Mouse (Mus musculus): ENCODE measurements around the gene Ercc6l2. TPM values are rescaled to one million over a fixed set of nuclear protein-coding genes. Genes with fewer than 3 reads are reported as not detected.

Ercc6l2 gene
- polyA plus RNA-seq, 1 experiment from 2014 or later: 25.0 TPM

GRCm38 (mm10) chr13:63872585-63873282 lies 57.7 kb downstream of the Ercc6l2 start:
- no peak overlapping the region for H3K4me3 ChIP-seq (ENCODE audit: low read depth, low read length)
- ATAC-seq (ENCODE audit: insufficient read depth, low FRiP score, low TSS enrichment) (no peak), DNase-seq (ENCODE audit: low spot score) (no peak)
- H3K4me1 ChIP-seq (ENCODE audit: control insufficient read depth, insufficient read depth, low read length): no peaks in the 10 kb centered on the region
- 93% methylated on average over 2 of the region's 2 CpGs for WGBS
- no peak overlapping the region for H3K9ac ChIP-seq (ENCODE audit: low read length)
- H3K4me2 ChIP-seq (ENCODE audit: low read depth): no peak overlapping the region
- H3K9me3 ChIP-seq (ENCODE audit: control insufficient read depth, low read length): no peaks in the 10 kb centered on the region
- H3K27me3 ChIP-seq (ENCODE audit: control insufficient read depth, insufficient read depth, low read length): no peaks in the 10 kb centered on the region
- H3K27ac ChIP-seq (ENCODE audit: low read depth, low read length): no peak overlapping the region
- H3K36me3 ChIP-seq (ENCODE audit: control insufficient read depth, insufficient read depth, low read length): no peaks in the 10 kb centered on the region

GRCm38 (mm10) chr13:63877138-63877537 lies 62.1 kb downstream of the Ercc6l2 start:
- H3K4me3 ChIP-seq (ENCODE audit: low read depth, low read length): no peak overlapping the region
- no peak overlapping the region for H3K9ac ChIP-seq (ENCODE audit: low read length)
- no peaks in the 10 kb centered on the region for H3K9me3 ChIP-seq (ENCODE audit: control insufficient read depth, low read length)
- no peak overlapping the region for H3K4me2 ChIP-seq (ENCODE audit: low read depth)
- no peaks in the 10 kb centered on the region for H3K4me1 ChIP-seq (ENCODE audit: control insufficient read depth, insufficient read depth, low read length)
- WGBS: 85% methylated on average over 6 of the region's 6 CpGs
- ATAC-seq (ENCODE audit: insufficient read depth, low FRiP score, low TSS enrichment) (no peak), DNase-seq (ENCODE audit: low spot score) (no peak)
- no peak overlapping the region for H3K27ac ChIP-seq (ENCODE audit: low read depth, low read length)
- no peaks in the 10 kb centered on the region for H3K36me3 ChIP-seq (ENCODE audit: control insufficient read depth, insufficient read depth, low read length)
- no peaks in the 10 kb centered on the region for H3K27me3 ChIP-seq (ENCODE audit: control insufficient read depth, insufficient read depth, low read length)

GRCm38 (mm10) chr13:63879105-63879863 lies 64.2 kb downstream of the Ercc6l2 start:
- Histone ChIP-seq H3K9ac (ENCODE audit: low read length) (no peak overlapping the region), H3K27ac (ENCODE audit: low read depth, low read length) (no peak overlapping the region), H3K4me1 (ENCODE audit: control insufficient read depth, insufficient read depth, low read length) (no peaks in the 10 kb centered on the region), H3K4me2 (ENCODE audit: low read depth) (no peak overlapping the region), H3K4me3 (ENCODE audit: low read depth, low read length) (no peak overlapping the region), H3K27me3 (ENCODE audit: control insufficient read depth, insufficient read depth, low read length) (no peaks in the 10 kb centered on the region), H3K36me3 (ENCODE audit: control insufficient read depth, insufficient read depth, low read length) (no peaks in the 10 kb centered on the region), H3K9me3 (ENCODE audit: control insufficient read depth, low read length) (no peaks in the 10 kb centered on the region)
- ATAC-seq (ENCODE audit: insufficient read depth, low FRiP score, low TSS enrichment) (no peak), DNase-seq (ENCODE audit: low spot score) (no peak)
- WGBS: 84% methylated on average over 1 of the region's 1 CpGs

- Histone ChIP-seq H3K27ac (ENCODE audit: low read depth, low read length) (no peak overlapping the region), H3K36me3 (ENCODE audit: control insufficient read depth, insufficient read depth, low read length) (no peaks in the 10 kb centered on the region), H3K27me3 (ENCODE audit: control insufficient read depth, insufficient read depth, low read length) (no peaks in the 10 kb centered on the region), H3K4me1 (ENCODE audit: control insufficient read depth, insufficient read depth, low read length) (no peaks in the 10 kb centered on the region), H3K9me3 (ENCODE audit: control insufficient read depth, low read length) (no peaks in the 10 kb centered on the region), H3K9ac (ENCODE audit: low read length) (no peak overlapping the region), H3K4me2 (ENCODE audit: low read depth) (no peak overlapping the region), H3K4me3 (ENCODE audit: low read depth, low read length) (no peak overlapping the region)
- WGBS: 79% methylated on average over 4 of the region's 4 CpGs
- no peak for DNase-seq (ENCODE audit: low spot score)
- ATAC-seq (ENCODE audit: insufficient read depth, low FRiP score, low TSS enrichment): no peak
These were observed 64.8 kb downstream of the Ercc6l2 start for GRCm38 (mm10) chr13:63879864-63880141.

- Histone ChIP-seq H3K9ac (ENCODE audit: low read length) (no peak overlapping the region), H3K4me2 (ENCODE audit: low read depth) (no peak overlapping the region), H3K27ac (ENCODE audit: low read depth, low read length) (no peak overlapping the region), H3K4me3 (ENCODE audit: low read depth, low read length) (no peak overlapping the region), H3K9me3 (ENCODE audit: control insufficient read depth, low read length) (no peaks in the 10 kb centered on the region), H3K4me1 (ENCODE audit: control insufficient read depth, insufficient read depth, low read length) (no peaks in the 10 kb centered on the region), H3K36me3 (ENCODE audit: control insufficient read depth, insufficient read depth, low read length) (no peaks in the 10 kb centered on the region), H3K27me3 (ENCODE audit: control insufficient read depth, insufficient read depth, low read length) (no peaks in the 10 kb centered on the region)
- WGBS: 63% methylated on average over 3 of the region's 3 CpGs
- ATAC-seq (ENCODE audit: insufficient read depth, low FRiP score, low TSS enrichment): no peak
- no peak for DNase-seq (ENCODE audit: low spot score)
These were observed 70.5 kb downstream of the Ercc6l2 start for GRCm38 (mm10) chr13:63885532-63885949.

- DNase-seq (ENCODE audit: low spot score): no peak
- no peaks in the 10 kb centered on the region for H3K36me3 ChIP-seq (ENCODE audit: control insufficient read depth, insufficient read depth, low read length)
- H3K9ac ChIP-seq (ENCODE audit: low read length): no peak overlapping the region
- no peaks in the 10 kb centered on the region for H3K9me3 ChIP-seq (ENCODE audit: control insufficient read depth, low read length)
- ATAC-seq (ENCODE audit: insufficient read depth, low FRiP score, low TSS enrichment): no peak
- no peak overlapping the region for H3K4me3 ChIP-seq (ENCODE audit: low read depth, low read length)
- no peaks in the 10 kb centered on the region for H3K4me1 ChIP-seq (ENCODE audit: control insufficient read depth, insufficient read depth, low read length)
- 90% methylated on average over 3 of the region's 3 CpGs for WGBS
- H3K27ac ChIP-seq (ENCODE audit: low read depth, low read length): no peak overlapping the region
- no peak overlapping the region for H3K4me2 ChIP-seq (ENCODE audit: low read depth)
- no peaks in the 10 kb centered on the region for H3K27me3 ChIP-seq (ENCODE audit: control insufficient read depth, insufficient read depth, low read length)
These were observed 71.5 kb downstream of the Ercc6l2 start for GRCm38 (mm10) chr13:63886429-63887052.

- H3K9ac ChIP-seq (ENCODE audit: low read length): no peak overlapping the region
- H3K4me1 ChIP-seq (ENCODE audit: control insufficient read depth, insufficient read depth, low read length): peaks cover 12% of the 10 kb centered on the region
- H3K36me3 ChIP-seq (ENCODE audit: control insufficient read depth, insufficient read depth, low read length): no peaks in the 10 kb centered on the region
- no peaks in the 10 kb centered on the region for H3K9me3 ChIP-seq (ENCODE audit: control insufficient read depth, low read length)
- peak overlapping the region; percentile 47 for H3K4me2 ChIP-seq (ENCODE audit: low read depth)
- H3K27ac ChIP-seq (ENCODE audit: low read depth, low read length): no peak overlapping the region
- H3K27me3 ChIP-seq (ENCODE audit: control insufficient read depth, insufficient read depth, low read length): no peaks in the 10 kb centered on the region
- ATAC-seq (ENCODE audit: insufficient read depth, low FRiP score, low TSS enrichment) (no peak), DNase-seq (ENCODE audit: low spot score) (no peak)
- WGBS: 20% methylated on average over 12 of the region's 12 CpGs
- peak overlapping the region; percentile 12; the same call in 1 of the 2 replicates for H3K4me3 ChIP-seq (ENCODE audit: low read depth, low read length)
These were observed 85.8 kb downstream of the Ercc6l2 start for GRCm38 (mm10) chr13:63900679-63901302.

- Histone ChIP-seq H3K27ac (ENCODE audit: low read depth, low read length) (no peak overlapping the region), H3K27me3 (ENCODE audit: control insufficient read depth, insufficient read depth, low read length) (no peaks in the 10 kb centered on the region), H3K4me3 (ENCODE audit: low read depth, low read length) (peak overlapping the region; percentile 12; the same call in 1 of the 2 replicates), H3K36me3 (ENCODE audit: control insufficient read depth, insufficient read depth, low read length) (no peaks in the 10 kb centered on the region), H3K9me3 (ENCODE audit: control insufficient read depth, low read length) (no peaks in the 10 kb centered on the region), H3K9ac (ENCODE audit: low read length) (peak overlapping the region; percentile 2; the same call in 1 of the 2 replicates), H3K4me1 (ENCODE audit: control insufficient read depth, insufficient read depth, low read length) (peaks cover 12% of the 10 kb centered on the region), H3K4me2 (ENCODE audit: low read depth) (peak overlapping the region; percentile 47)
- peak; percentile 75 for DNase-seq (ENCODE audit: low spot score)
- ATAC-seq (ENCODE audit: insufficient read depth, low FRiP score, low TSS enrichment): peak; percentile 58
- WGBS: under 1% methylated on average over 17 of the region's 17 CpGs
These were observed 86.3 kb downstream of the Ercc6l2 start for GRCm38 (mm10) chr13:63901303-63901713.
